9 mouse cellular contexts compared by ENCODE assay signal in genomic region chr14:105920395-105921216, GRCm38 (mm10). TPM values are rescaled to one million over a fixed set of nuclear protein-coding genes. Genes with fewer than 3 reads are reported as not detected.
DNase-seq lines count a peak whose midpoint lies in the region; ATAC-seq and TF ChIP-seq lines count a peak whose summit lies in the region.
"Had no signal": no experiment of that assay in that cellular context is flagged by ENCODE, and none has a peak within 500 bp of the region (broad histone marks: within the 10 kb centered on the region; RNA-seq: fewer than 3 reads in every experiment).

No protein-coding gene starts in this region.

- H3K27ac ChIP-seq in forebrain, embryonic 15.5 days (replicated peaks): no peak overlapping the region
- peak overlapping the region; percentile 44 for H3K27ac ChIP-seq in kidney, postnatal 0 days
- no peak overlapping the region for H3K27ac ChIP-seq in neural tube, embryonic 11.5 days (ENCODE audit: low read depth, low read length)

- 0 out of 2 replicates have a peak overlapping the region, but pooled peaks have one; percentile 14 for H3K9ac ChIP-seq in forebrain, embryonic 15.5 days (replicated peaks)
- no peak overlapping the region for H3K9ac ChIP-seq in kidney, postnatal 0 days (ENCODE audit: low read depth, low read length)
- H3K9ac ChIP-seq in neural tube, embryonic 11.5 days (ENCODE audit: low read length): no peak overlapping the region

- intact Hi-C loops in left cerebral cortex, postnatal 4 days (cut with DNase I): loop anchor here (5.0 to 10.0 kb wide), 2 partner anchors 443 to 606 kb away; no protein-coding TSS in a partner anchor
- intact Hi-C loops in left cerebral cortex, postnatal 25 days (cut with DNase I): loop anchor here (5.0 to 10.0 kb wide), 2 partner anchors 446 to 608 kb away; no protein-coding TSS in a partner anchor

- ATAC-seq in forebrain, embryonic 15.5 days (replicated peaks): peak; percentile 59
- ATAC-seq in kidney, postnatal 0 days (replicated peaks; ENCODE audit: low FRiP score, low read depth): peak; percentile 75; the same call in 1 of the 2 replicates
- ATAC-seq in neural tube, embryonic 11.5 days (ENCODE audit: insufficient read depth, low FRiP score, low TSS enrichment): peak; percentile 74

- no peaks in the 10 kb centered on the region for H3K27me3 ChIP-seq in forebrain, embryonic 15.5 days
- H3K27me3 ChIP-seq in kidney, postnatal 0 days (ENCODE audit: insufficient read depth, low read length): no peaks in the 10 kb centered on the region
- no peaks in the 10 kb centered on the region for H3K27me3 ChIP-seq in neural tube, embryonic 11.5 days (ENCODE audit: control insufficient read depth, insufficient read depth, low read length)

- H3K4me2 ChIP-seq in forebrain, embryonic 15.5 days (replicated peaks): peak overlapping the region; percentile 35
- H3K4me2 ChIP-seq in kidney, postnatal 0 days (ENCODE audit: low read length): peak overlapping the region; percentile 24
- peak overlapping the region; percentile 25 for H3K4me2 ChIP-seq in neural tube, embryonic 11.5 days (ENCODE audit: low read depth)

- no peak for TF ChIP-seq CTCF in kidney, postnatal 0 days (IDR thresholded peaks at IDR 0.05; ENCODE audit: low read depth)

- H3K4me3 ChIP-seq in forebrain, embryonic 15.5 days: 0 out of 2 replicates have a peak overlapping the region, but pooled peaks have one; percentile 7
- H3K4me3 ChIP-seq in kidney, postnatal 0 days (replicated peaks; ENCODE audit: low read depth, low read length): 0 out of 2 replicates have a peak overlapping the region, but pooled peaks have one; percentile 4
- H3K4me3 ChIP-seq in neural tube, embryonic 11.5 days (ENCODE audit: low read depth, low read length): no peak overlapping the region

- H3K4me1 ChIP-seq in forebrain, embryonic 15.5 days: peaks cover 9% of the 10 kb centered on the region
- peaks cover 24% of the 10 kb centered on the region for H3K4me1 ChIP-seq in kidney, postnatal 0 days (replicated peaks; ENCODE audit: insufficient read depth, low read length)
- no peaks in the 10 kb centered on the region; the same call in 1 of the 2 replicates for H3K4me1 ChIP-seq in neural tube, embryonic 11.5 days (ENCODE audit: control insufficient read depth, insufficient read depth, low read length)

- H3K9me3 ChIP-seq in forebrain, embryonic 15.5 days: no peaks in the 10 kb centered on the region
- no peaks in the 10 kb centered on the region for H3K9me3 ChIP-seq in kidney, postnatal 0 days (replicated peaks; ENCODE audit: low read length)
- no peaks in the 10 kb centered on the region for H3K9me3 ChIP-seq in neural tube, embryonic 11.5 days (ENCODE audit: control insufficient read depth, low read length)

- 2% methylated on average over 23 of the region's 23 CpGs for WGBS in forebrain, embryonic 15.5 days
- WGBS in kidney, postnatal 0 days: 12% methylated on average over 23 of the region's 23 CpGs
- 1% methylated on average over 23 of the region's 23 CpGs for WGBS in neural tube, embryonic 11.5 days

- no peaks in the 10 kb centered on the region for H3K36me3 ChIP-seq in forebrain, embryonic 15.5 days
- H3K36me3 ChIP-seq in kidney, postnatal 0 days (ENCODE audit: insufficient read depth, low read length): no peaks in the 10 kb centered on the region
- H3K36me3 ChIP-seq in neural tube, embryonic 11.5 days (ENCODE audit: control insufficient read depth, insufficient read depth, low read length): no peaks in the 10 kb centered on the region

- DNase-seq in left cerebral cortex, postnatal 4 days: peak; percentile 12
- DNase-seq in left cerebral cortex, postnatal 25 days (ENCODE audit: low spot score in 2 of 2): no peak
- no peak for DNase-seq in kidney, postnatal 0 days (ENCODE audit: low spot score)
- peak; percentile 72 for DNase-seq in neural tube, embryonic 11.5 days (ENCODE audit: low spot score)
- no peak for DNase-seq in layer of hippocampus, adult 11-12 months (ENCODE audit: low spot score)
- no peak for DNase-seq in T-cell, adult 2 months (ENCODE audit: low spot score)
- no peak for DNase-seq in right cerebral cortex, adult 18-20 months

RNA-seq across cellular contexts. Expression of gene Spry2, which starts 24.0 kb away (rescaled TPM):
- total RNA-seq in left cerebral cortex, postnatal 4 days (2021): 10 to 100 TPM; 50.9 to 51.9 TPM
- 100 to 1,000 TPM; 102 to 104 TPM for total RNA-seq in left cerebral cortex, postnatal 25 days (2021)
- 27.5 and 34.4 TPM in 2 replicates for polyA plus RNA-seq in forebrain, embryonic 15.5 days (2015; fragmentation: Nextera tagmentation; extraction: Ambion mirVana)
- polyA plus RNA-seq in kidney, postnatal 0 days (2015; fragmentation: Nextera tagmentation; extraction: Ambion mirVana): 85.5 and 91.0 TPM in 2 replicates
- polyA plus RNA-seq in neural tube, embryonic 11.5 days (2014; fragmentation: Nextera tagmentation; extraction: Ambion mirVana): 26.4 and 30.1 TPM in 2 replicates
- total RNA-seq: MEL had no signal

Comparison
In these comparisons a context has a peak if more than half of its experiments do, and no peak if none do; other contexts are left out.
1. DNase-seq: peak in left cerebral cortex, postnatal 4 days (single experiment) and neural tube, embryonic 11.5 days (single experiment); none in left cerebral cortex, postnatal 25 days (0 of 2), kidney, postnatal 0 days (single experiment), layer of hippocampus, adult 11-12 months (single experiment), T-cell, adult 2 months (single experiment) and right cerebral cortex, adult 18-20 months (single experiment).
2. Peak in every context shown above with its lines, with median percentiles within 50 percentile points of each other: ATAC-seq and H3K4me2 ChIP-seq.